Mouse (Mus musculus) gastrocnemius, adult 2 months (tissue): ENCODE results near the gene Fbxw9. TPM values are rescaled to one million over a fixed set of nuclear protein-coding genes. Genes with fewer than 3 reads are reported as not detected.

ENCODE experiments used
- DNase-seq: peaks from one replicate; pipeline ENCODE4 v3.0.0; 2022
- H3K27ac ChIP-seq: fragments of 200-600 bp; 2 replicates; pipeline ENCODE4 v1.8.1; 2022; ENCODE audit warnings: mild to moderate bottlenecking
- H3K4me3 ChIP-seq: fragments of 200-600 bp; 2 replicates; pipeline ENCODE4 v1.8.1; 2022; ENCODE audit warnings: mild to moderate bottlenecking, moderate library complexity
- CTCF ChIP-seq: fragments of 200-600 bp; IDR thresholded peaks from 2 replicates; pipeline ENCODE4 v1.8.1; 2022; ENCODE audit warnings: antibody characterized with exemption, mild to moderate bottlenecking, moderate library complexity
- intact Hi-C: fragments of 180-260 bp; cut with DNase I; formaldehyde crosslinking; loops from one replicate; pipeline ENCODE4 v1.15.1; 2025
- long read RNA-seq, 2 experiments: library from polyadenylated mRNA; stranded (forward); transcript quantifications; one replicate each; pipeline ENCODE4 v2.0.0; 2021
- total RNA-seq, 2 experiments: library from RNA; stranded (reverse); gene quantifications; 2 replicates each; pipeline ENCODE4 v1.2.3; 2021

Fbxw9 gene
- 1 to 10 TPM; 1.4 to 1.5 TPM for total RNA-seq
- long read RNA-seq, experiment 1, result 0 reads
- long read RNA-seq, experiment 2, result 0 reads

GRCm38 (mm10) chr8:85059879-85060616 is at the start of gene Fbxw9:
Fbxw9 (plus strand) TSS chr8:85060055.
- peak; percentile 88 for DNase-seq
- H3K27ac ChIP-seq, result peak within 1 kb of the TSS; percentile 76
- TF ChIP-seq CTCF, result no peak
- intact Hi-C loops, result no loop called here
- peak within 1 kb of the TSS; percentile 99 for H3K4me3 ChIP-seq

- TF ChIP-seq CTCF, result no peak
- intact Hi-C loops, result no loop called here
- DNase-seq, result peak; percentile 10
- Histone ChIP-seq H3K27ac (no peak overlapping the region), H3K4me3 (no peak overlapping the region)
Measured at GRCm38 (mm10) chr8:85011242-85011641, 48.6 kb upstream of the Fbxw9 start.

- Histone ChIP-seq H3K27ac (no peak overlapping the region), H3K4me3 (peak overlapping the region; percentile 57)
- intact Hi-C loops, result no loop called here
- peak; percentile 72 for DNase-seq
- TF ChIP-seq CTCF, result peak; percentile 62
Measured at GRCm38 (mm10) chr8:85013230-85013840, 46.5 kb upstream of the Fbxw9 start.

- Histone ChIP-seq H3K27ac (no peak within 1 kb of the TSS), H3K4me3 (peak within 1 kb of the TSS; percentile 57)
- intact Hi-C loops, result no loop called here
- no peak for TF ChIP-seq CTCF
- no peak for DNase-seq
Measured at GRCm38 (mm10) chr8:85014431-85014830, 45.4 kb upstream of the Fbxw9 start, which contains the start of gene Best2. Best2 (minus strand) TSS chr8:85014531.

GRCm38 (mm10) chr8:85016724-85017123 is 43.1 kb upstream of the Fbxw9 start:
- Histone ChIP-seq H3K27ac (no peak overlapping the region), H3K4me3 (no peak overlapping the region)
- intact Hi-C loops, result no loop called here
- TF ChIP-seq CTCF, result no peak
- DNase-seq, result no peak

- TF ChIP-seq CTCF, result no peak
- intact Hi-C loops, result no loop called here
- H3K27ac ChIP-seq, result no peak overlapping the region
- no peak for DNase-seq
- no peak overlapping the region for H3K4me3 ChIP-seq
Measured at GRCm38 (mm10) chr8:85017209-85017608, 42.6 kb upstream of the Fbxw9 start.

GRCm38 (mm10) chr8:85021514-85022055 is 38.3 kb upstream of the Fbxw9 start:
- intact Hi-C loops, result no loop called here
- DNase-seq, result no peak

GRCm38 (mm10) chr8:85023846-85024245 is 36.0 kb upstream of the Fbxw9 start:
- no peak for DNase-seq
- Histone ChIP-seq H3K27ac (no peak overlapping the region), H3K4me3 (peak overlapping the region; percentile 89)
- no peak for TF ChIP-seq CTCF
- intact Hi-C loops, result no loop called here

More at GRCm38 (mm10) chr8:85021514-85022055, 38.3 kb upstream of the Fbxw9 start:
- Histone ChIP-seq H3K27ac (no peak overlapping the region), H3K4me3 (no peak overlapping the region)
- TF ChIP-seq CTCF, result no peak

- intact Hi-C loops, result loop anchor here (5.0 kb wide), 1 partner anchor 58 kb away; the partner anchor contains the start of genes Gm49661, Prdx2 and Rnaseh2a
- peak; percentile 87 for DNase-seq
- Histone ChIP-seq H3K4me3 (peak within 1 kb of the TSS; percentile 89), H3K27ac (peak within 1 kb of the TSS; percentile 96)
- TF ChIP-seq CTCF, result no peak
Measured at GRCm38 (mm10) chr8:85025098-85025932, 34.5 kb upstream of the Fbxw9 start, which contains the start of gene Asna1. Asna1 (minus strand) TSS chr8:85025281.

- TF ChIP-seq CTCF, result peak; percentile 21
- intact Hi-C loops, result loop anchor here (5.0 kb wide), 1 partner anchor 60 kb away; the partner anchor contains the start of genes Gm49661, Prdx2 and Rnaseh2a
- H3K27ac ChIP-seq, result peak within 1 kb of the TSS; percentile 96
- peak; percentile 98 for DNase-seq
- H3K4me3 ChIP-seq, result peak within 1 kb of the TSS; percentile 89
Measured at GRCm38 (mm10) chr8:85026670-85027515, 33.0 kb upstream of the Fbxw9 start, which contains the start of gene Trir. Trir (plus strand) TSS chr8:85026823.

GRCm38 (mm10) chr8:85027516-85027855 is 32.4 kb upstream of the Fbxw9 start:
- peak overlapping the region; percentile 96 for H3K27ac ChIP-seq
- peak overlapping the region; percentile 89 for H3K4me3 ChIP-seq
- no peak for DNase-seq
- no peak for TF ChIP-seq CTCF
- intact Hi-C loops, result loop anchor here (5.0 kb wide), 1 partner anchor 60 kb away; the partner anchor contains the start of genes Gm49661, Prdx2 and Rnaseh2a
